Mouse (Mus musculus): ENCODE results near the gene Rnf111.

Gene Rnf111

GRCm38 (mm10) chr9:70396083-70396482 is 107.4 kb downstream of the Rnf111 start:
- no peak for DNase-seq (ENCODE audit: low spot score)

- DNase-seq (ENCODE audit: low spot score) = no peak
Observed at GRCm38 (mm10) chr9:70395617-70396016, 107.9 kb downstream of the Rnf111 start.

- DNase-seq (ENCODE audit: low spot score) = no peak
Observed at GRCm38 (mm10) chr9:70392563-70392907, 111.0 kb downstream of the Rnf111 start.

GRCm38 (mm10) chr9:70391660-70392562 is 111.6 kb downstream of the Rnf111 start:
- DNase-seq (ENCODE audit: low spot score) = no peak

GRCm38 (mm10) chr9:70391042-70391441 is 112.5 kb downstream of the Rnf111 start:
- no peak for DNase-seq (ENCODE audit: low spot score)

- DNase-seq (ENCODE audit: low spot score) = no peak
Observed at GRCm38 (mm10) chr9:70389548-70389947, 114.0 kb downstream of the Rnf111 start.

GRCm38 (mm10) chr9:70387410-70388119 is 116.0 kb downstream of the Rnf111 start:
- DNase-seq (ENCODE audit: low spot score) = no peak

GRCm38 (mm10) chr9:70384958-70385728 is 118.4 kb downstream of the Rnf111 start:
- no peak for DNase-seq (ENCODE audit: low spot score)

- DNase-seq (ENCODE audit: low spot score) = no peak
Observed at GRCm38 (mm10) chr9:70384494-70384893, 119.0 kb downstream of the Rnf111 start.

GRCm38 (mm10) chr9:70383750-70384149 is 119.8 kb downstream of the Rnf111 start:
- no peak for DNase-seq (ENCODE audit: low spot score)

GRCm38 (mm10) chr9:70382091-70382490 is 121.4 kb downstream of the Rnf111 start:
- DNase-seq (ENCODE audit: low spot score) = no peak

GRCm38 (mm10) chr9:70379502-70380467 is 123.7 kb downstream of the Rnf111 start:
- DNase-seq (ENCODE audit: low spot score) = no peak
